Mouse (Mus musculus) cerebellum, postnatal 14 days (tissue): ENCODE data around the gene Gtf2h2.
"Not testable (repeated sequence)": the region's sequence is repeated elsewhere in the genome, so short reads cannot be mapped to it uniquely, and the experiment has no call there.

Experiments used
- DNase-seq, 2 experiments: peaks; one replicate each; pipeline ENCODE4 v3.0.0; 2021; ENCODE audit warnings: mixed read lengths in 2 of 2

The Gtf2h2 gene

GRCm38 (mm10) chr13:100483610-100484009, 8.8 kb downstream of the Gtf2h2 start:
- no peak for DNase-seq

- no peak for DNase-seq
These were observed 28.7 kb downstream of the Gtf2h2 start for GRCm38 (mm10) chr13:100463527-100464222.

- DNase-seq = no peak
These were observed 31.0 kb downstream of the Gtf2h2 start for GRCm38 (mm10) chr13:100461336-100461735.

- not testable (repeated sequence) for DNase-seq
These were observed 39.8 kb downstream of the Gtf2h2 start, which contains the start of gene Naip1 for GRCm38 (mm10) chr13:100452415-100453127. Gene Naip1 (minus strand): TSS chr13:100452869.

GRCm38 (mm10) chr13:100449495-100449894, 42.9 kb downstream of the Gtf2h2 start:
- no peak for DNase-seq

GRCm38 (mm10) chr13:100440116-100440515, 52.3 kb downstream of the Gtf2h2 start:
- DNase-seq = no peak

GRCm38 (mm10) chr13:100438701-100439100, 53.7 kb downstream of the Gtf2h2 start:
- DNase-seq = no peak

- no peak for DNase-seq
These were observed 55.0 kb downstream of the Gtf2h2 start for GRCm38 (mm10) chr13:100437322-100437825.

GRCm38 (mm10) chr13:100436556-100437163, 55.7 kb downstream of the Gtf2h2 start:
- not testable (repeated sequence) for DNase-seq

- not testable (repeated sequence) for DNase-seq
These were observed 72.4 kb downstream of the Gtf2h2 start for GRCm38 (mm10) chr13:100419958-100420357.

- DNase-seq = no peak
These were observed 78.0 kb downstream of the Gtf2h2 start for GRCm38 (mm10) chr13:100414428-100414827.
